Mouse (Mus musculus) stomach, postnatal 0 days (tissue): Measurements from ENCODE around the gene Frg2f1.

Experiments
- CTCF ChIP-seq: IDR thresholded peaks from 2 replicates; pipeline ENCODE4 v1.5.1; 2016; ENCODE audit warnings: antibody characterized with exemption, low read depth, mild to moderate bottlenecking, moderate library complexity
- EP300 ChIP-seq: optimal IDR thresholded peaks from 2 replicates; pipeline ENCODE3; 2016; ENCODE audit warnings: antibody characterized with exemption

DNA sequence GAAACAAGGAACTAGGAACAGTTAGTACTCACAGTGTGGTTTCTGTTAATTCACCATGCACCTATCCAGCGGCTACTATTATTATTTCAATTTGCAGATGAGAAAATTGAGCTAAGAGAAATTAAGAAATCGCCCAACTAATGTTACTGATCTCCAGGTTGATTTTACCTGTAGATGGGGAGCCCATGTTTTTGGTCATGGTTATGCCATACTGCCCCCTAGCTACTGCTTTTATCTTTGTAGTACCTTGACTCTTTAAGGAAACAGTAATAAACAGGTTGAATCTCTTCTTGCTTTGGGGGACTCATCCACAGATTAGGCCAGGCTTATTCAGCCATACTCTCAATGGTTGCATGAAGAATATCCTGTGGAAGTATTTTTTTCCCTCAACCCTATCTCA lies 7.5 kb downstream of the Frg2f1 start:
- TF ChIP-seq CTCF, result peak; percentile 58
- no peak for TF ChIP-seq EP300
